Mouse (Mus musculus) natural killer cell, adult 2 months (primary cell): Measurements from ENCODE around the gene Spout1.

Source experiments
- DNase-seq, 2 experiments: peaks; one replicate each; pipeline ENCODE4 v3.0.0; 2022; ENCODE audit warnings: low spot score in 2 of 2

Gene Spout1

GRCm38 (mm10) chr2:30130156-30130555 lies 48.1 kb downstream of the Spout1 start:
- DNase-seq = no peak

GRCm38 (mm10) chr2:30128789-30129188 lies 49.5 kb downstream of the Spout1 start:
- peak; percentile 27 to 37 for DNase-seq

- peak; percentile 89 to 91 for DNase-seq
Measured at GRCm38 (mm10) chr2:30124472-30125274, 53.6 kb downstream of the Spout1 start, which contains the start of gene Zer1. Gene Zer1, minus strand, starts transcription at chr2:30124585.

GRCm38 (mm10) chr2:30123729-30124471 lies 54.4 kb downstream of the Spout1 start:
- DNase-seq = no peak
